Mouse (Mus musculus) myocyte (in vitro differentiated cells): ENCODE data around the gene Pnpla2. TPM values are rescaled to one million over a fixed set of nuclear protein-coding genes. Genes with fewer than 3 reads are reported as not detected.
A peak's percentile ranks its signal among the peaks of the same experiment; 100 is the strongest.

Experiments used
- H3K27me3 ChIP-seq: one replicate; pipeline ENCODE4 v1.6.1; 2011; ENCODE audit not compliant: control insufficient read depth, insufficient read depth, insufficient read length
- H3K36me3 ChIP-seq: one replicate; pipeline ENCODE4 v1.6.1; 2011; ENCODE audit not compliant: control insufficient read depth, insufficient read depth
- H3K4me2 ChIP-seq: one replicate; pipeline ENCODE4 v1.6.1; 2011; ENCODE audit warnings: low read depth, control low read depth
- H3K4me3 ChIP-seq: one replicate; pipeline ENCODE4 v1.5.1; 2011; ENCODE audit warnings: mild to moderate bottlenecking, control low read depth, moderate library complexity
- H3K79me2 ChIP-seq: one replicate; pipeline ENCODE4 v1.6.1; 2011; ENCODE audit not compliant: control insufficient read depth, insufficient read depth
- H3ac ChIP-seq: one replicate; pipeline ENCODE4 v1.6.1; 2011; ENCODE audit not compliant: control insufficient read depth, insufficient read length
- CEBPB ChIP-seq: IDR thresholded peaks from 2 replicates; pipeline ENCODE4 v1.6.1; 2011; ENCODE audit warnings: mild to moderate bottlenecking, moderate library complexity; ENCODE audit not compliant: poor library complexity, insufficient read depth, severe bottlenecking
- E2F4 ChIP-seq: IDR thresholded peaks from one replicate; pipeline ENCODE4 v1.6.1; 2011; ENCODE audit warnings: mild to moderate bottlenecking, control low read depth, moderate library complexity; ENCODE audit not compliant: insufficient read depth
- MAX ChIP-seq: IDR thresholded peaks from one replicate; pipeline ENCODE4 v1.6.1; 2011; ENCODE audit warnings: low read depth, mild to moderate bottlenecking, control low read depth
- MYOD1 ChIP-seq, 3 experiments: IDR thresholded peaks; one replicate each; pipeline ENCODE4 v1.6.1; 2011; ENCODE audit warnings: control low read depth in 2 of 3, low read depth in 2 of 3, mild to moderate bottlenecking in 2 of 3, moderate library complexity in 1 of 3; ENCODE audit not compliant: insufficient read length in 2 of 3, control insufficient read depth in 1 of 3
- MYOG ChIP-seq, 3 experiments: IDR thresholded peaks; one replicate each; pipeline ENCODE4 v1.6.1; 2011; ENCODE audit warnings: control low read depth in 2 of 3, low read depth in 2 of 3, mild to moderate bottlenecking in 2 of 3; ENCODE audit not compliant: insufficient read length in 2 of 3, control insufficient read depth in 1 of 3, insufficient read depth in 1 of 3
- POLR2A ChIP-seq: IDR thresholded peaks from one replicate; pipeline ENCODE4 v1.6.1; 2011; ENCODE audit warnings: low read depth, mild to moderate bottlenecking, control low read depth, moderate library complexity; ENCODE audit not compliant: insufficient read length
- POLR2AphosphoS2 ChIP-seq: IDR thresholded peaks from one replicate; pipeline ENCODE4 v1.6.1; 2011; ENCODE audit warnings: low read depth, control low read depth; ENCODE audit not compliant: insufficient read length
- REST ChIP-seq: IDR thresholded peaks from one replicate; pipeline ENCODE4 v1.6.1; 2011; ENCODE audit warnings: mild to moderate bottlenecking, control low read depth, moderate library complexity; ENCODE audit not compliant: insufficient read depth, insufficient read length
- SRF ChIP-seq: IDR thresholded peaks from one replicate; pipeline ENCODE4 v1.6.1; 2011; ENCODE audit warnings: low read depth; ENCODE audit not compliant: control insufficient read depth, insufficient read length
- TCF12 ChIP-seq: IDR thresholded peaks from one replicate; pipeline ENCODE4 v1.6.1; 2011; ENCODE audit warnings: mild to moderate bottlenecking, control low read depth; ENCODE audit not compliant: poor library complexity, insufficient read depth, severe bottlenecking
- TCF3 ChIP-seq: IDR thresholded peaks from one replicate; pipeline ENCODE4 v1.6.1; 2011; ENCODE audit warnings: low read depth, control low read depth; ENCODE audit not compliant: insufficient read length
- USF1 ChIP-seq: IDR thresholded peaks from one replicate; pipeline ENCODE4 v1.6.1; 2011; ENCODE audit warnings: low read depth, mild to moderate bottlenecking, control low read depth, moderate library complexity
- polyA plus RNA-seq: library from polyadenylated mRNA; unstranded; fragments of >200 nt; fragmentation: generic; extraction: Trizol; gene quantifications from one replicate; pipeline ENCODE4 v1.2.1, GENCODE M21; 2012; ENCODE audit warnings: missing spikeins

Pnpla2 gene
- polyA plus RNA-seq, 1 experiment: 50.5 TPM

DNA sequence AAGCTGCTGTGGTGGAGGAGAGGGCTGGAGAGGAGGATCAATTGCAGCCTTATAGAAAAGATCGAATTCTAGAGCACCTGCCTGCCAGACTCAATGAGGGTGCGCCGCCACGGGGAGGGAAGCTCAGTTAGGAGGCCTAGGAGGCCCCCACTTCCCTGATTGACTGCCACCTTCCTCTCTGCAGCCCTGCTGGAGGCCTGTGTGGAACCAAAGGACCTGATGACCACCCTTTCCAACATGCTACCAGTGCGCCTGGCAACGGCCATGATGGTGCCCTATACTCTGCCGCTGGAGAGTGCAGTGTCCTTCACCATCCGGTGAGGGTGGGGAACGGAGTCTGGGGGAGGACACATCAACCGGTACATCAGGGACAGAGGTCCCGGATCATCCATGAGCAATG, 3.7 kb downstream of the Pnpla2 start:
- no peaks in the 10 kb centered on the region for H3K36me3 ChIP-seq
- H3K79me2 ChIP-seq: no peaks in the 10 kb centered on the region
- no peaks in the 10 kb centered on the region for H3K27me3 ChIP-seq
- no peak overlapping the region for H3K4me2 ChIP-seq
- H3K4me3 ChIP-seq: no peak overlapping the region
- TF ChIP-seq TCF3: no peak
- no peak for TF ChIP-seq POLR2AphosphoS2
- TF ChIP-seq TCF12: no peak
- H3ac ChIP-seq: no peak overlapping the region

DNA sequence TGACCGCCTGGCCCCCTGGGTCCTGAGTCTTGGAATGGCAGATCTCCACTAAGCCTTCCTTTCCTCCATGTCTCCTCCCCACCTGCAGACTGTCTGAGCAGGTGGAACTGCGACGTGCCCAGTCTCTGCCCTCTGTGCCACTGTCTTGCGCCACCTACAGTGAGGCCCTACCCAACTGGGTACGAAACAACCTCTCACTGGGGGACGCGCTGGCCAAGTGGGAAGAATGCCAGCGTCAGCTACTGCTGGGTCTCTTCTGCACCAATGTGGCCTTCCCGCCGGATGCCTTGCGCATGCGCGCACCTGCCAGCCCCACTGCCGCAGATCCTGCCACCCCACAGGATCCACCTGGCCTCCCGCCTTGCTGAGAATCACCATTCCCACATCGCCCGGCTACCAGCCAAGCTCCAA, 4.3 kb downstream of the Pnpla2 start:
- no peak overlapping the region for H3ac ChIP-seq
- H3K4me2 ChIP-seq: no peak overlapping the region
- TF ChIP-seq USF1 (no peak), POLR2A (peak; percentile 16)

DNA sequence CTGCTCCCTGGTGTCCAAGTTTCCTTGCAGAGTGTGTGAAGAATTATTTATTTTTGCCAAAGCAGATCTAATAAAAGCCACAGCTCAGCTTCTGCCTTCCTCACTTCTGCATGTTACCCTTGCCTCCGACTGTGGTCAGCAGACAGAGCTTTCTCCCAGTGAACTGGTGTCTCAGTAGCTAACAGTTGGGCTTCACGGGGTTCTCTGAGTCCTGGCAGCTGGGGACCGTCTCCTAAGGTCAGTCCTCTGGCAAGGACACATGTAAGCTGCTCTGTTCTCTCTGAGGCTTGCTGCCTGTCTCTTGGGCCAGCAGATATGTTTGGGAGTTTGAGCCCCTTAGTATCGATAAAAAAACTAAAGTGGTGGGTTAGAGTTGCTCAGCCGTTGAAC, 5.0 kb downstream of the Pnpla2 start:
- Histone ChIP-seq H3K4me2 (no peak overlapping the region), H3ac (no peak overlapping the region), H3K27me3 (no peaks in the 10 kb centered on the region), H3K79me2 (no peaks in the 10 kb centered on the region), H3K4me3 (no peak overlapping the region), H3K36me3 (no peaks in the 10 kb centered on the region)
- TF ChIP-seq POLR2A (no peak), TCF12 (no peak), CEBPB (no peak), SRF (no peak), TCF3 (no peak), MYOD1 (IDR thresholded peaks at IDR 0.05; ENCODE audit: control insufficient read depth in 1 of 3, insufficient read length in 2 of 3, low read depth in 2 of 3) (no peak), POLR2AphosphoS2 (no peak)

More for the DNA sequence above, 4.3 kb downstream of the Pnpla2 start:
- Histone ChIP-seq H3K4me3 (no peak overlapping the region), H3K79me2 (no peaks in the 10 kb centered on the region), H3K27me3 (no peaks in the 10 kb centered on the region), H3K36me3 (no peaks in the 10 kb centered on the region)

DNA sequence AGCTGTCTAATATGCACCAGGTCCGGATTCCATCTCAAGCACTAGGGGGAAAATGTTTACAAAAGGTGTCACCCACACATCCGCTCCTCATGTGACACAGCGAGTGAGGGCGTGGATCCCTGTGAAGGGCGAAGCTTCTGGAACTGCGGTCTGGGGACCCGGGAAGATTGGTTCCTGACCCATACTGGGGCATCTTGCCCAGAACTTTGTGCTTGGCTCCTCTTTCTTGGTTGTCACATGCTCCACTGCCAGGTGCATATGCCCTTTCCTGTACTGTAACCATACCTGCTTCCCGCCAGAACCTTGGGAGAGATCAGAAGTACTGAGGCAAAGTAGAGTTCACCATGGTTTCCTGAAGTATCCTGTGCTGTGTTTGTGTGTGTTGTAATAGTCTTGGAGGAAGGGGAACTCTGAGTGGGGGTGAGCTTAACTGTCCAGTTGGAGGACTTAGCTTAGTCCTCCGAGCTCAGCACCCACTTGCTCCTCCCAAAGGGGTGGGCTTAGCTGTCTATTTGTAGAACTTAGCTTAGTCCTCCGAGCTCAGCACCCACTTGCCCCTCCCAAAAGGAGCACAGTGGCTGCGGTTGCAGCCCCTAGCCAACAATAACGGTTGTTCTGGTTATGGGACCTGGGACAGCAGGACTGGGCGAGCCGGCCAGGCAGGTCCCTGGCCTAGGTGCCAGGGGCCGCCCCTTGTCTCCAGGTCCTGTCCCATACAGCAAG, 5.6 kb downstream of the Pnpla2 start, which contains the start of gene Cracr2b:
TSS of gene Cracr2b (plus strand) at position 704 of the 723 bp plus-strand sequence.
- H3K27me3 ChIP-seq: no peaks in the 10 kb centered on the region
- no peaks in the 10 kb centered on the region for H3K79me2 ChIP-seq
- no peak for TF ChIP-seq USF1
- no peak for TF ChIP-seq TCF3
- TF ChIP-seq SRF: no peak
- TF ChIP-seq CEBPB: no peak
- no peak for TF ChIP-seq MYOD1 (IDR thresholded peaks at IDR 0.05; ENCODE audit: control insufficient read depth in 1 of 3, insufficient read length in 2 of 3, low read depth in 2 of 3)
- no peak for TF ChIP-seq MAX
- no peak for TF ChIP-seq POLR2AphosphoS2
- no peak for TF ChIP-seq E2F4
- no peak for TF ChIP-seq TCF12
- no peak for TF ChIP-seq REST
- no peak for TF ChIP-seq POLR2A
- TF ChIP-seq MYOG (IDR thresholded peaks at IDR 0.05; ENCODE audit: control insufficient read depth in 1 of 3, insufficient read depth in 1 of 3, insufficient read length in 2 of 3, low read depth in 2 of 3): no peak
- H3K36me3 ChIP-seq: no peaks in the 10 kb centered on the region
- no peak within 1 kb of the TSS for H3ac ChIP-seq
- no peak within 1 kb of the TSS for H3K4me3 ChIP-seq
- H3K4me2 ChIP-seq: peak within 1 kb of the TSS; percentile 12

DNA sequence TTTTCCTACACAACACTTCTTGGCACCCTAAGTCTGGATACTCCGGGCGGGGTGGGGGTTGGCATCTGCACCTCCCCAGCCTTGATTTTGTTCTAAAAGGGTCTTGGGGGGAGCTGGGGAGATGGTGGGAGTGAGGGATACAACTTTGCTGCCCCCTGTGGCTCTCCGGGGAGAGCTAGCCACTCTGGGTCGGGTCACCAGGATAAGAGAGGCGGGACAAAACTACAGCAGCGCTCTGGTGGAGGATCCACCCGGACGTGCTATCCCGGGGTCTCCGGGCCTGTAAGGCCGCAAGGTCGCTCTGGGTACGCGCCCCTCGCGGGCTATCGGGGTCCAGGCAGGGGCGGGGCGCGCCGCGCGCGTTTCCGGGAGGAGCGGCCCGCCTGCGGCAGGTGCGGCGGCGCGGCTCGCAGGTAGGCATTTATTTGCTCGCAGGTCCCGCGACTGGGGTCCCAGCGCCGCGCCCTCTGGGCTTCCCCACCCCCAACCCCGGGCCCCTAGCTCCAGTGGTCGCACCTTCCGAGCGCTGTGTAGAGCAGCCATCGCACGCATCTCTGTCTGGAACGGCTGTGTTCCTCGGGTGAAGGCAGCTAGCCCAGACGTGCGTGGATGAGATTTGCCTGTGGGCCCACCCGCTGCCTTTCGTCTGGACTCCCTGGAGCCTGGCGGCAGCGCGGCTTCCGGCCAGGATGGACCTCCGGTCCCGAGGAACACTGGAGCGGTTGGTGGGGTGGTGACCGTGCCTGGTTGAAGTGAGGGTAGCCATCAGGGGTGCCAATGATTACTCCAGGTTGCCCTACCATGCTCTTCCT, 6.7 kb downstream of the Pnpla2 start:
- no peaks in the 10 kb centered on the region for H3K36me3 ChIP-seq
- TF ChIP-seq MYOD1 (IDR thresholded peaks at IDR 0.05; ENCODE audit: control insufficient read depth in 1 of 3, insufficient read length in 2 of 3, low read depth in 2 of 3): no peak
- peak; percentile 24 for TF ChIP-seq POLR2AphosphoS2
- H3K27me3 ChIP-seq: no peaks in the 10 kb centered on the region
- peak overlapping the region; percentile 12 for H3K4me2 ChIP-seq
- no peak overlapping the region for H3K4me3 ChIP-seq
- H3ac ChIP-seq: no peak overlapping the region
- no peaks in the 10 kb centered on the region for H3K79me2 ChIP-seq
